Mouse (Mus musculus): Measurements from ENCODE around the gene Fen1. TPM values are rescaled to one million over a fixed set of nuclear protein-coding genes. Genes with fewer than 3 reads are reported as not detected.
A peak's percentile ranks its signal among the peaks of the same experiment; 100 is the strongest.
"Not testable (repeated sequence)": the region's sequence is repeated elsewhere in the genome, so short reads cannot be mapped to it uniquely, and the experiment has no call there.

The Fen1 gene
- total RNA-seq, 2 experiments from 2014 or later = 8.9 to 9.9 TPM

GRCm38 (mm10) chr19:10184096-10184495 is 19.9 kb downstream of the Fen1 start:
- intact Hi-C loops (cut with DNase I) = loop anchor here (5.0 kb wide), 2 partner anchors 142 to 262 kb away; partner anchors contain the start of gene Fads3
- peak; percentile 40 to 50 for DNase-seq (ENCODE audit: low spot score in 2 of 2)

GRCm38 (mm10) chr19:10183299-10183983 is 20.5 kb downstream of the Fen1 start:
- DNase-seq (ENCODE audit: low spot score in 2 of 2) = peak; percentile 76 to 91
- intact Hi-C loops (cut with DNase I) = loop anchor here (5.0 kb wide), 2 partner anchors 141 to 261 kb away; partner anchors contain the start of gene Fads3

DNA sequence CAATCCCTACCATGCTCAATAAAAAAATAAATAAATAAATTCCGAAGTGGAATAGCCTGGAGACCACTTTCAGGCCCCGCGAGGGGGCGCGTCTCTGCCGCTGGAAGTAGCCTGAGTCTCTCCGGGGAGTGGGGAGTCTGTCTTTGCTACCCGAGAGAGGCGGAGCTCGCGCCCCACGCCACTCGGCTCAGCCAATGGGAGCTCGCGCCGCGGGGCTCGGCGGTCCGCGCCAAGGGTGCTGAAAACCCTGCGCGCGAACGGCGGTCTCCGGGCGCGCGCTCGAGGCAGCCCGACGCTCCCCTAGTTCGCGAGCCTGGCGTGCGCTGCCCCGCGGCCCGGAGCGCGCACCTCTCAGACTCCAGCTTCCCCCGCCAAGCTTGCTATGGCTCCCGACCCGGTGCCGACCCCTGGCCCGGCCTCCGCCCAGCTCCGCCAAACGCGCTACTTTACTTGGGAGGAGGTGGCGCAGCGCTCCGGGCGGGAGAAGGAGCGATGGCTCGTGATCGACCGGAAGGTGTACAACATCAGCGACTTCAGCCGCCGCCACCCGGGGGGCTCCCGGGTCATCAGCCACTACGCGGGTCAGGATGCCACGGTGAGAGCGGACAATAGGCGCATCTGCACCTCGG is 21.2 kb downstream of the Fen1 start, which contains the start of gene Fads1:
Gene Fads1 (plus strand): TSS at position 219 of the 629 bp plus-strand sequence.
- intact Hi-C loops (cut with DNase I) = loop anchor here (1.0 to 5.0 kb wide), 3 partner anchors 81 to 260 kb away; partner anchors contain the start of genes Fads2 and Fads3
- DNase-seq (ENCODE audit: low spot score in 2 of 2) = peak; percentile 96 to 97

- DNase-seq (ENCODE audit: low spot score in 2 of 2) = peak in 1 of 2 experiments; percentile 25
- intact Hi-C loops (cut with DNase I) = loop anchor here (1.0 to 5.0 kb wide), 3 partner anchors 81 to 260 kb away; partner anchors contain the start of genes Fads2 and Fads3
Observed at GRCm38 (mm10) chr19:10182142-10182541, 21.8 kb downstream of the Fen1 start.

DNA sequence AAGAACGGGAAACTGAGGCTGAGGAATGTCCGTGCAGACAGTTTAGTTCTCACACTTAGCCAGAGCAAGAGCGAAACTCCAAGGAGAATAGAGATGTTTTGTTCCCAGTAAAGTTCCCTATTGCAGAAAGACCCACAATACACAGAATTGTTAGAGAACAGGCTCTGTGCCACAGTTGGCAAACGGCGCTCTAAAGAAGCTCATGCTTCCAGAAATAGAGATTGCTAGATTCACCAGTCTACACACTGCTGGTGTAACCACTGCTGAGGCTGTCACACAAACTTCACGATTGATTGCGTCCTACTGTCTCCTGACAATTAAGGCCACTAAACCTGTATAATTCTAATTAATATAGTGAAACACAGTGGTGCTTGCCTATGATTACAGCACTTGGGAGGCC is 22.7 kb downstream of the Fen1 start:
- DNase-seq (ENCODE audit: low spot score in 2 of 2) = peak; percentile 49 to 67
- intact Hi-C loops (cut with DNase I) = loop anchor here (5.0 kb wide), 2 partner anchors 139 to 259 kb away; partner anchors contain the start of gene Fads3

DNA sequence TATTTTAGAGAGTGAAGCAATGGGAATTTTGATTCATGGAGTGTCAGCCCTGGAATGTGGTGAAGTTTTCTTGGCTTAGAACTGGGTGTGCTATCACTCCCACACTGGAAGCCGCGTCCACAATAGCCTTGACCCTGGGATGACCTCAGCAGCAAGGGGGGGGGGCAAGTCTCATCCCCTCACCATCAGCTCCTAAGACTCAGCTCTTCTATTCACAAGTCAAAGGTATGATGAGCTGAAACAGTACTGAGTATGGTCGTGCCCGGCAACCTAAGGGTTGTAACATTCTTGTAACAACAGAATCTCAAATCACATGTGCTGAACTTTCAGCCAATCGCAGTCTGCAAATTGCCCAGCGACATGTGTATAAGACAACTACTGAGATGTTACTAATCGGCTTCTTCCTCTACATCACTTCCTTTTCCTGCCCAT is 27.0 kb downstream of the Fen1 start:
- intact Hi-C loops (cut with DNase I) = no loop called here
- DNase-seq (ENCODE audit: low spot score in 2 of 2) = no peak

GRCm38 (mm10) chr19:10176477-10176876 is 27.5 kb downstream of the Fen1 start:
- no peak for DNase-seq (ENCODE audit: low spot score in 2 of 2)
- intact Hi-C loops (cut with DNase I) = no loop called here

DNA sequence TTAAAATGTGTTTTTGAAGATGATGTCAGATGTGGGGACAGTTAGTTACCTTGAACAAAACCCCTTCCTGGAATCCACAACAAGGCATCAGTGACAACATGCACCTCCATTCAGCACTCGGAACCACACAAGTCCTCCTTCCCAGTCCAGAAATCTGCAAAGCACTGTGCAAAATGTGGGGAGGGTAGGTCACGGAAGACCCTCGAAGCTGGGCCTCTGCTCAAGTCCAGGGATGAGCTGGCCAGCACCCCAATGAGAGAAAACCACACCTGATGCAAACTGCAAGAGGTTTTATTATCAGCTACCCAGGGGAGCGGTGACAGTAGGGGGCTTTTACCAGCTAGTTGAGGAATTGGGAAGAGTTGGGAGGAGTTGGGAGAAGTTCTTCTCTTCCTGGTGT is 29.0 kb downstream of the Fen1 start:
- DNase-seq (ENCODE audit: low spot score in 2 of 2) = no peak
- intact Hi-C loops (cut with DNase I) = loop anchor here (5.0 kb wide), 1 partner anchor 43 kb away; no protein-coding TSS in a partner anchor

- no peak for DNase-seq (ENCODE audit: low spot score in 2 of 2)
- intact Hi-C loops (cut with DNase I) = loop anchor here (5.0 kb wide), 1 partner anchor 42 kb away; no protein-coding TSS in a partner anchor
Observed at GRCm38 (mm10) chr19:10173844-10174539, 30.0 kb downstream of the Fen1 start.

- intact Hi-C loops (cut with DNase I) = loop anchor here (5.0 kb wide), 1 partner anchor 41 kb away; no protein-coding TSS in a partner anchor
- DNase-seq (ENCODE audit: low spot score in 2 of 2) = no peak
Observed at GRCm38 (mm10) chr19:10173116-10173718, 30.8 kb downstream of the Fen1 start.

- DNase-seq (ENCODE audit: low spot score in 2 of 2) = peak; percentile 50 to 71
- intact Hi-C loops (cut with DNase I) = loop anchor here (5.0 kb wide), 1 partner anchor 40 kb away; no protein-coding TSS in a partner anchor
Observed at GRCm38 (mm10) chr19:10171846-10172245, 32.1 kb downstream of the Fen1 start.

DNA sequence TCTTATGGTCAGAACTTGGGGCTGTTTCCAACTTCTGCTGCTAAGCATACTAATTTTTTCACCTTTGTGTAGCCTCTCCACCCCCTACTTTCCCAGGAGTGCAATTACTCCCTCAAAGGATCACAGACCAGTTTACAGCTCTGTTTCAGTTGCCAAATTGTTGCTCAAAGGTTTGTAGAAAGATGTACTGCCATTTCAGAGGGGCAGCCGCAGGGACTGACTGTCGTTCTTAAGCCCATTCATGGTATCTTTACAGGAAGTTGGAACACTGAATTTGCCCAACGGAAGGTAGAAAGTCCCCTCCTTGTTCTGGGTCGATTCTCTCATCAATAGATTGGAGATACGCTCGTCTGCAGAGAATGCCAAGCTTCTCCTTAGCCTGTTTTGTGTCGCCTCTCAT is 32.6 kb downstream of the Fen1 start:
- intact Hi-C loops (cut with DNase I) = loop anchor here (5.0 kb wide), 1 partner anchor 39 kb away; no protein-coding TSS in a partner anchor
- no peak for DNase-seq (ENCODE audit: low spot score in 2 of 2)

GRCm38 (mm10) chr19:10170466-10170865 is 33.5 kb downstream of the Fen1 start:
- intact Hi-C loops (cut with DNase I) = loop anchor here (5.0 kb wide), 1 partner anchor 38 kb away; no protein-coding TSS in a partner anchor

DNA sequence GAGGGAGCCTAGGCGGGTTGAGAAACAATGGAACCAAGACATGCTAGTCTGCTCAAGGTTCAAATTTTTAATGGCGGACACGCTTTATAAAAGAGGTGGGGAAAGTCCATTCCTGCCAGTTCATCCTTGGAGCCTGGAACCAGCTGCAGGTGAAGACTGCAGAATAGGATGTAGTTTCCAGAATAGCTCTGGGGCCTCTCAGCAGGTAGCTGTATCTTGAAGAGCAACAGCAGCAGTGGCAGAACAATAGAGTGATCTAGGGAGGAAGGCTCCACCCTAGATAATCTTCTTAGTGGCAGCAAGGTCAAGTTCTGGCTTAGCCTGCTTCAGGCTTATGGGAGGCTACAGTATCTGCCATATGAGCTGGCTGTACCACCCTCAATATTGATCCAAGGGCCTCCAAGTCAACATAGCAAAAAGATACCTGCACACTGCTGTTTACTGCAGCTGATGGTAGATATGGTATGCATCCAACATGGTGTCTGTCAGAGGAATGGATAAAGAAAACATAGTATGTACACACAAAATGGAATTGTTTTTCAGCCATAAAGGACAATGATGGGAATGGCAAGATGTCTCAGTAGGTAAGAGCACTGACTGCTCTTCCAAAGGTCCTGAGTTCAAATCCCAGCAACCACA is 34.2 kb downstream of the Fen1 start:
- not testable (repeated sequence) for DNase-seq (ENCODE audit: low spot score in 2 of 2)
- intact Hi-C loops (cut with DNase I) = loop anchor here (5.0 kb wide), 1 partner anchor 38 kb away; no protein-coding TSS in a partner anchor

More at GRCm38 (mm10) chr19:10170466-10170865, 33.5 kb downstream of the Fen1 start:
- DNase-seq (ENCODE audit: low spot score in 2 of 2) = no peak

DNA sequence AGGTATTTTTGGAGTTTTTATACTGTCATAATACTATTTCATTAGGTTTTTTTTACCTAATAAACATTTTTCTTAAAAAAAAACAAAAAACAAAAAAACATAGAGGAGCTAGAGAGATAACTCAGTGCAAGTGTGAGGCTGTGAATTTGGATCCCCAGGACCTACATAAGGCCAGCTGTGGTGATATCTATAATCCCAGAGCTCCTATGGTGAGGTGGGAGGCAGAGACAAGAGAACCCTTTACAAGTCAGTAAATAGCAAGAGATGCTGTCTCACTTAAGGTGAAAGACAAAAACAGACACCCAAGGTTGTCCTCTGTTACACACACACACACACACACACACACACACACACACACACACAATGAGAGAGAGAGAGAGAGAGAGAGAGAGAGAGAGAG is 34.8 kb downstream of the Fen1 start:
- no peak for DNase-seq (ENCODE audit: low spot score in 2 of 2)
- intact Hi-C loops (cut with DNase I) = no loop called here

DNA sequence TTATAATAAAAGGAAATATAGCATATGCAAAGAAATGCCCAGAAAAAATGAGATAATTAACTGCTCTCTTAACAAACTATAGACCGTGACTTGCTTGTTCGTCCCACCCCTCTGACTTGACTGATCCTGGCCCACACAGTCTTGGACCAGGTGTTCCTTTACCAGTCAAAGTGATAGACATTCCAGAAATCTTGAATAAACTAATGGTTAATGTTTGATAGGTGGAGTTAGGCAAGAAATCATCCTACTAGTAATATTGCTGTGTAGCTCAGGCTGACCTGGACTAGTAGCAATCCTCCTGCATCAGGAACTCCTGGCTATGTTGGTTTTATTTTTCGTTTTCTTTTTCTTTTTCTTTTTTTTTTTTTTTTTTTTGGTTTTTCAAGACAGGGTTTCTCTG is 35.5 kb downstream of the Fen1 start:
- DNase-seq (ENCODE audit: low spot score in 2 of 2) = no peak
- intact Hi-C loops (cut with DNase I) = no loop called here

DNA sequence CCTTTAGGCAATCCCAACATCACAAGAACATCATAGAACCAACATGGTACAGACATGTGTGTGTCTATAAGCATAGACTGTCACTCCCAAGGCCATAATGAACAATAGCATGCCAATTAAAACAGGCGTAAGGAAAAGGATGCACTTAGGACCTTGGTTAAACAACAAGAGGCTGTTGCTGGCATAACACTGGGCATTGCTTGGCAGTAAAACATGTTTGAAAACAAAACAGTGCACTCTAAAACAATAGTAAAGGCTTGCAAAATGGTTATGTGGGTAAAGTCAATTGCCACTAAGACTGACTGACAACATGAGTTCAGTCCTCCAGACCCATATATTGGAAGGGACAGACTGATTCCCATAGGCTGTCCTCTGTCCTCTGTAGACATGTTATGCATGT is 36.0 kb downstream of the Fen1 start:
- no peak for DNase-seq (ENCODE audit: low spot score in 2 of 2)
- intact Hi-C loops (cut with DNase I) = no loop called here

DNA sequence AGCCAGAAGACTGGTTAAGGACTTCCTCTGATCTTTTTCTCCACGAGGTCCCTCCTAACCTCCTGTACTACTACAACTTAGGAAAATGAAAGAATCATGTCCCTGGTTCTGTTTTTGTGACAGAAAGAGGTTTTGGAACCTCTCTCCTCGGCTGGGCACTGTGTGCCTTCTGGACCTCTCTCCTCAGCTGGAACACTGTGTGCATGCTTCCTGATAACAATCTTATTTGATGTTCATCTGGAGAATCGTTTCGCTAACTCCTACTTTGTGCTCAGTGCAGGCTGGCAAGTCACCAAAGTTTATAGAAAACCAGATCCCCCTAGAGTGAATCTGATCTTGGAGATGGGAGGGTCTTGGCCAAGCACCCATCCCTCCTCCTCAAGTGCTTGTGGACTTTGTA is 36.9 kb downstream of the Fen1 start:
- intact Hi-C loops (cut with DNase I) = no loop called here
- no peak for DNase-seq (ENCODE audit: low spot score in 2 of 2)

- DNase-seq (ENCODE audit: low spot score in 2 of 2); intact Hi-C loops (cut with DNase I): not testable (repeated sequence)
Observed at GRCm38 (mm10) chr19:10165928-10166327, 38.0 kb downstream of the Fen1 start.

All from left cerebral cortex, postnatal 25 days (tissue).